Mouse (Mus musculus) forebrain, embryonic 10.5 days (tissue): ENCODE measurements around the gene Ercc2. TPM values are rescaled to one million over a fixed set of nuclear protein-coding genes. Genes with fewer than 3 reads are reported as not detected.
A peak's percentile ranks its signal among the peaks of the same experiment; 100 is the strongest.

Experiments
- DNase-seq: peaks from one replicate; pipeline ENCODE4 v3.0.0-alpha.2; 2017; ENCODE audit warnings: low spot score; ENCODE audit errors: extremely low spot score
- H3K27ac ChIP-seq: fragments of 300-500 bp; sonication (generic); 2 replicates; pipeline ENCODE4 v1.5.1; 2016; ENCODE audit warnings: mild to moderate bottlenecking
- H3K27me3 ChIP-seq: fragments of 300-500 bp; sonication (generic); 2 replicates; pipeline ENCODE4 v1.6.1; 2016; ENCODE audit warnings: mild to moderate bottlenecking; ENCODE audit not compliant: poor library complexity, severe bottlenecking
- H3K36me3 ChIP-seq: fragments of 300-500 bp; sonication (generic); replicated peaks from 2 replicates; pipeline ENCODE4 v1.6.1; 2016; ENCODE audit warnings: mild to moderate bottlenecking, moderate library complexity
- H3K4me1 ChIP-seq: fragments of 300-500 bp; sonication (generic); 2 replicates; pipeline ENCODE4 v1.6.1; 2016
- H3K4me3 ChIP-seq: fragments of 300-500 bp; sonication (generic); 2 replicates; pipeline ENCODE4 v1.5.1; 2016; ENCODE audit warnings: mild to moderate bottlenecking, moderate library complexity
- H3K9me3 ChIP-seq: fragments of 300-500 bp; sonication (generic); 2 replicates; pipeline ENCODE4 v1.6.1; 2016; ENCODE audit warnings: mild to moderate bottlenecking, moderate library complexity
- WGBS: fragments of 180-500 bp; shearing (Covaris S2); methylation state at CpG from one replicate; pipeline ENCODE4 v1.1.7; 2016; 5-methylcytosine and 5-hydroxymethylcytosine counted together
- polyA plus RNA-seq: library from polyadenylated mRNA; unstranded; fragments of >200 nt; fragmentation: Nextera tagmentation; extraction: Ambion mirVana; gene quantifications from 2 replicates; pipeline ENCODE4 v1.2.1, GENCODE M21; 2016

Ercc2 gene
- polyA plus RNA-seq, 1 experiment from 2014 or later: 26.9 TPM

DNA sequence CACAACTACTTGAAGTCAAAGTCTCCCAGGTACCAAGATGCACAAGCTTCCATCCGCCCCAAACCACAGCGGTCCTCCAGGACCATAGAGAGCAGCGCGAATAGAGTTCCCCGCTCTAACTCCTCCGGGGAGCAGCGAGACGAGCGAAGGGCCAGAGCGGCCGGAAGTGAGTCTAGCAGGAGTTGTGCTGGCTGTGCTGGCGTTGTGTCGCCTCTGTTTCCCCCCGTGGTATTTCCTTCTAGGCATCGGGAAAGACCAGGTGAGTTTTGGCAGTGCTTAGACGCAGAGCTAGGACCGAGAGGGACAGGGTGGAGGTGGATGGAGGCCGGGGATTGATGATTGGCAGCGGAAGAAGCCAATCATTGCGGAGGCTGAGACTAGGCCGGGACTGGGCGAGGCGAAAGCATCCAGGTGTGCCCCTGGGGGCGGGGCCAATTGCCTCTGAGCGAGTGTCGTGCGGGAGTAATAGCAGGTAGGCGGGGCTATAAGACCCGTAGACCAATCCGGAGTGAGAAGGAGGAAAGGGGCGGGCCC lies 36.8 kb upstream of the Ercc2 start:
- peaks cover 17% of the 10 kb centered on the region for H3K27me3 ChIP-seq
- H3K27ac ChIP-seq: peak overlapping the region; percentile 94
- H3K4me3 ChIP-seq: peak overlapping the region; percentile 75
- H3K4me1 ChIP-seq: peaks cover 46% of the 10 kb centered on the region
- no peaks in the 10 kb centered on the region for H3K9me3 ChIP-seq
- DNase-seq: peak; percentile 95
- H3K36me3 ChIP-seq: peaks cover 22% of the 10 kb centered on the region
- WGBS: under 1% methylated on average over 31 of the region's 31 CpGs

DNA sequence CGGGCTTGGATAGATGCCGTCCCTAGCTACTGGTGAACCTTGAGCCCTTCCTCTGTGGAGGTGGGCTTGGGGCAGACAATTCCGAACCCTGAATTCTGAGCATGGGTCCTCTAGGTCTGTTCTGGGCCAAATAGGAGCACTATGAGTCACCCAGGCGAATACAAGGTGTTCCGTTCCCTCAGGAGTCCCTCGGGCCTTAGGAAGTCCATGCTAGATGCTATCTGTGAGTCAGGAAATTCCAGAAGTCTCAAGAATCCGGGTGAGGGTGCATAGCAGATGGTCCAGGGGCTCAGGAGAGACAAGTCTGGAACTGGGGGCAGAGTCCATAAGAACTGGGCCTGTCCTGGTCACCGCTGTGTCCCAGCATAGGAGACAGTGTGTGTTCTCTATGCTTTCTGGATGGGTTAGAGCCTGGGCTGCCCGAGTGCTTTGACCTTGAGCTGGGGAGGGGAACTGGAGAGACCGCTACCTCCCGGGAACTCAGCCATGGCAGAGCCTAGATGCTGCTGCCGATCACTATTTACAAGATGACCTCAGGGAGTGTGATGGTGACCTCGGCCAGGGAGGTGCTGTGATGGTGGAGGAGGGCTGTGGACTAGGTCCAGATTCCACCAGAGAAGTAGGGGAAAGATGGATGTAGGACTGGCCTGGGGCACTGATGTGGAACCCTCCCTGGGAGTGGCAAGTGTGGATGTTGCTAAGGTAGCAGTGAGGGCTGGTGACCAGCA lies 32.5 kb upstream of the Ercc2 start:
- 92% methylated on average over 13 of the region's 13 CpGs for WGBS
- peaks cover 62% of the 10 kb centered on the region for H3K36me3 ChIP-seq

DNA sequence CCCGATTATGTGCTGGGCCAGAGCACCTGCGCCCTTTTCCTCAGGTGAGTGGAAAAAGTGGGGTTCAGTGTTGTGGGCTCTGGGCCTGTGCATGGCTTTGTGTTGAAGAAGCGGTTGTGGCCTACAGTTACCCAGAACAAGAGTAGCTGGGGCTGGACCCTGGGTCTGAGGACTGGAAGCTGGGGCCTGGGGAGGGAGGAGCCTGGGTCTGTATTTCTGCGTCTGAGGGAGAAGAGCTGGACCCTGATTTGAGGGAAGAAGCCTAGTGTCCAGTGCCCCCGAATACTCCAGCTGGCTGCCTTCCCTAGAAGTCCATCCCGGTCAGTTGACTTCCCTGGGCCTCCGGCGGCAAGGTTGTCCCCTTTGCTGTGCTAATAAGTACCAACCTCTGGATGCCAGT lies 31.6 kb upstream of the Ercc2 start:
- peaks cover 71% of the 10 kb centered on the region for H3K36me3 ChIP-seq
- H3K4me3 ChIP-seq: no peak overlapping the region
- no peak for DNase-seq
- H3K9me3 ChIP-seq: no peaks in the 10 kb centered on the region
- no peak overlapping the region for H3K27ac ChIP-seq
- H3K27me3 ChIP-seq: no peaks in the 10 kb centered on the region
- H3K4me1 ChIP-seq: peaks cover 12% of the 10 kb centered on the region
- 96% methylated on average over 8 of the region's 8 CpGs for WGBS

More for the DNA sequence above, 32.5 kb upstream of the Ercc2 start:
- Histone ChIP-seq H3K9me3 (no peaks in the 10 kb centered on the region), H3K4me3 (no peak overlapping the region), H3K27ac (no peak overlapping the region), H3K4me1 (peaks cover 17% of the 10 kb centered on the region), H3K27me3 (no peaks in the 10 kb centered on the region)
- no peak for DNase-seq

DNA sequence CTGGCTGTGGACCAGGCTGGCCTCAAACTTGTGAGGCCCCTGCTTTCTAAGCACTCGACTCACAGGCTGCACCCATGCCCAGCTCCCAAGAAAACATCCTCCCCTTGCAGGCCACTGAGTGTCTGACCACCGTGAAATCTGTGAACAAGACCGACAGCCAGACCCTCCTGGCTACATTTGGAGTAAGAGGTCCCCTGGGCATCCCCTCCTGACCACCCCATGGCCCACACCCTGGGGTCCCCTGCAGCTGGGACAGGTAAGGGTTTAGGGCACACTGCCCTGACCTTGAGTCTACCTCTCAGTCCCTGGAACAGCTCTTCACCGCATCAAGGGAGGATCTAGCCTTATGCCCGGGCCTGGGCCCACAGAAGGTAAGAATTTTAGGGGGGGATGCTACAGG lies 26.8 kb upstream of the Ercc2 start:
- H3K9me3 ChIP-seq: no peaks in the 10 kb centered on the region
- H3K27ac ChIP-seq: no peak overlapping the region
- no peak overlapping the region for H3K4me3 ChIP-seq
- DNase-seq: no peak
- no peaks in the 10 kb centered on the region for H3K27me3 ChIP-seq
- peaks cover 18% of the 10 kb centered on the region for H3K4me1 ChIP-seq
- peaks cover 78% of the 10 kb centered on the region for H3K36me3 ChIP-seq
- WGBS: 95% methylated on average over 5 of the region's 5 CpGs

DNA sequence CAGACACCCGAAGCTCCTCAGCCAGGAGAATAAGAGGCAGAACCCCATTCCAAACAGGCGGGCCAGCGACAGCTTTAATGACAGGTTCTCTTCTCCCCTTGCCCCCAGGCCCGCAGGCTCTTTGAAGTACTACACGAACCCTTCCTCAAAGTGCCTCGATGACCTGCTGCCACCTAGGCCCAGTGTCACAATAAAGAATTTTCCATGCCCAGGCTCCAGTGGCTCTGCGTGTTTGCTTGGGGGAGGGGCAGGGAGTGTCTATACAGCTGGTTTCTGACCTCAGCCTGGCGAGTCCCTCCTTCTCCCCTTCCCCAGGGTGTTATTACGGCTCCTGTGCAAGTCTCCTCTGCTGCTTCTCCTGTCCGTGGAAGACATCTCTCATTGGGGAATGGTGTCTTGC lies 25.5 kb upstream of the Ercc2 start:
- Histone ChIP-seq H3K4me1 (peaks cover 31% of the 10 kb centered on the region), H3K36me3 (peaks cover 66% of the 10 kb centered on the region), H3K27me3 (no peaks in the 10 kb centered on the region), H3K9me3 (no peaks in the 10 kb centered on the region), H3K27ac (no peak overlapping the region), H3K4me3 (no peak overlapping the region)
- WGBS: 81% methylated on average over 10 of the region's 10 CpGs
- no peak for DNase-seq

DNA sequence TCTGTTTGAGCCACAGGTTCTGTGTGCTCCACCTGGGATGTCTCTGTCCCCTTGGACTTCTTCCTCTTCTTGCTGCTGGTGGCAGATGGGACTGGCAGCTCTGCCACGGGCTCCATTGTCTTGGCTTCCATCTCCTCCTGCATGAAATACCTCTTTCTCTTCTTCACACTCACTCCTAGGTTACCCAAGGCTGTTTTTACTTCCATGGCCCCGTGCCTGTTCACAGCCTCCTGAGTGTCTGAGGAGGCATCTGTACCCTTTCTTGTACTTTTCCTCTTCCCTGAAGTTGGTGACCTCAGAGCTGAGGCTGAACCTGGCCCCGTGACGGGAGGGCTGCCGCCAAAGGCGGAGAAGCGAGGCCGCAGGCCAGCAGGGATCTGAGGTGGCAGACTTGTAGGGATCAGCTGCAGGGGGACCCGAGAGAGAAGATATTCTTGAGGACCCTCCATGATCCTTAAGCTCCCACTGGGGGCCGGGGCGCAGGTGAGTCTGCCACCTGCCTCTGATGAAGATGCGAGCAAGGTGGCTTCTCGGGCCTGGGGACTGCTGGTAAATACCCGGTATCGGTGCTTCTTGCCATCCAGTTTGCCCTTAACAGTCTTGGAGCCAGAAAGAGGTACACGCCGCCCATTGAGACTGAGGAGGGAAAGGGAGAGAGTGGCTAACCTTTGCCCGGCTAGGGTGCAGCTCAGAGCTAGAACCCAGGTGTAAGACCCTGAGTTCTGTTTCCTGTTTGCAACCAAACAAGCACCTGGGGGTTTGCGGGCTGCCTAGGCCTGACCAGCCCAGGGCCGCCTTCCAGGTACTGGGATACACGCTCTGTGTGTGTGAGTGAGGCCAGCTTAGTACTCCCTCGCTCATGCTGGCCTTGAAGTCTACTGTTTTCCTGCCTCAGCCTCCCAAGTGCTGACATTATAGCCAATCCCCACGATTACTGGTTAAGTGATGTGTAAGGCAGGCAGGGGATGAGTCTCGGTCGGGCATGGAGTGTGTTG lies 24.1 kb upstream of the Ercc2 start:
- Histone ChIP-seq H3K36me3 (peaks cover 53% of the 10 kb centered on the region), H3K4me1 (peaks cover 45% of the 10 kb centered on the region)
- 93% methylated on average over 25 of the region's 25 CpGs for WGBS

DNA sequence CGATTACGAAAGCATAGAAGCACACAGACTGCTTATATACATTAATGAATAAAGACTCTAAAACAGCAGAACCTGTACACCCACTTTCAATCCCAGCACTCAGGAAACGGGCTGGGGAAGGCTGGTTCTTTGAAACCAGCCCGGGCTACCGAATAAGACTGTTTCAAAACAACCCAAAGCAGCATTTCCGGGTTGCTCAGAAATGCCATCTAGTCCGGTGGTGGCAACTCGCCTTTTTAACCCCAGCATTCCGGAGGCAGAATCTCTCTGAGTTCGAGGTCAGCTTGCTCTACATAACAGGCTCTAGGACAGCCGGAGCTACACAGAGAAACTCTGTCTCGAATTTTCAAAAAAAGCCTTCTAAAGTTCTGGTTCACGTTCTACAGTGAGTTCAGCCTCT lies 23.2 kb upstream of the Ercc2 start:
- no peak for DNase-seq
- peaks cover 14% of the 10 kb centered on the region for H3K27me3 ChIP-seq
- H3K4me1 ChIP-seq: peaks cover 49% of the 10 kb centered on the region
- 26% methylated on average over 13 of the region's 13 CpGs for WGBS
- H3K27ac ChIP-seq: peak overlapping the region; percentile 92
- peaks cover 43% of the 10 kb centered on the region for H3K36me3 ChIP-seq
- H3K9me3 ChIP-seq: no peaks in the 10 kb centered on the region
- peak overlapping the region; percentile 88 for H3K4me3 ChIP-seq

More for the DNA sequence above, 24.1 kb upstream of the Ercc2 start:
- peaks cover 5% of the 10 kb centered on the region for H3K27me3 ChIP-seq
- H3K9me3 ChIP-seq: no peaks in the 10 kb centered on the region
- H3K27ac ChIP-seq: no peak overlapping the region
- H3K4me3 ChIP-seq: peak overlapping the region; percentile 88
- no peak for DNase-seq

DNA sequence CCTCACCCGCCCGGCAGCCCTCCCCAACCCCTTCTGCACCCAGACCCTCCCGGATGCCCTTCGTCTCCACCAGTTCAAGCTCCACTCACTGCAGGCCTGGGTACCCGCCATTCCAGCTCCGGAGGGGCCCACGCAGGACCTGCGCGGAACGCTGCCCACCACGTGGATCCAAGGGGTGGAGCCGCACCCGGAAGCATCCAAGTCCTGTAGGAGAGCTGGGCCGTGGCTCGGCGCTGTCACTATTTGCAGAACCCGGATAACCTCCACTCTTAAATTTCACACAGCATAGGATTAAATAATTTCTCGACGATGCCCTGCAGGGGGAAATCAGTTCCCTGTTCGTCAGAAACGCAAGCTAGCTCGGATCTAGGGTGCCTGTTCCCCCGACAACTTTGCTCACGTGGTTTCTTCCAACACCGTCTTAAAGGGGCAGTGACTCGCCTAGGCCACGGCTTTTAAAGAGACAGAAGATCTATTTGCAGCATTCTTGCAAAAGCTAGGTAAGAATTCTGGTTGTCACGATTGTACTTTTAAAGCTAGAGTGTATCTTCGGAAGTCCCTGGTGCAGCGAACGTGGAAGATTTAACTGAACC lies 22.4 kb upstream of the Ercc2 start, which contains the start of the genes Cd3eap and Ppp1r13l:
Cd3eap (minus strand) TSS at position 185 of the 593 bp plus-strand sequence.
Ppp1r13l (plus strand) TSS at position 451 of the 593 bp plus-strand sequence.
- peak within 1 kb of the TSS; percentile 88 for H3K4me3 ChIP-seq
- H3K9me3 ChIP-seq: no peaks in the 10 kb centered on the region
- peaks cover 56% of the 10 kb centered on the region for H3K4me1 ChIP-seq
- peaks cover 18% of the 10 kb centered on the region for H3K27me3 ChIP-seq
- H3K36me3 ChIP-seq: peaks cover 36% of the 10 kb centered on the region
- peak; percentile 86 for DNase-seq
- WGBS: under 1% methylated on average over 31 of the region's 31 CpGs
- peak within 1 kb of the TSS; percentile 92 for H3K27ac ChIP-seq

DNA sequence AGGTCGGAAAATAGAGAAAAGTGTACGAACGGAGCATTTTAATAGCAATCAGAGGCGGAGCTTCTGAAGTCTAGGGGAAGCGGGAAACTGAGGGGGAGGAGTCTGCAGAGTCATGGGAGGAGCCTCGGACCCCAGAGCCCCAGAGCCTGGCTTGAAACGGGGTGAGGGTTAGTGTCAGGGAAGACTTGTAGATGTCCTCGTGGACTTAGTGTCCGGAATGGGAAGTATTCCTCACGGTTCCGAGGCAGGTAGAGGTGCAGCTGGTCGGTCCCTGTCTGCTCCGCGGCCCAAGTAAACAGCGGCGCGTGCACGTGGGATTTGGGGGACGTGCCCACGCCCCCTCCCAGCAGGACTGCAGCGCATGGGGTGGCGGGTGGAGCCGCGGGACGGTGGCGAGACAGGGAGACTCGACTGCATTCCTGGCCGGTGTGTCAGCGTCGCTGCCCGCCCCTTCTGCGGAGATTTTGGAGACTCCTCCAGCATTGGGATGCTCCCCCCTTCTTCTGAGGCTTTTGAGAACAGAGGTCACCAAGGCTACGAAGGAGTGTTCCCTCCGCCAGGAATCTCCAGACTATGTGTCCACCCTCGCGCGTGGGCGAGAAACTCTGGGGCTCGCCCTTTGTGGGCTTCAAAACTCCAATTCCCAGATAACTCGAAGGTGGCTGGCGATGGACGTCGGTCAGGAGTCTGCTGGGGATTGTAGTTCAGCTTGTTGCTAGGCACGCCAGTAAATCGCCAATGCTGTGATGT lies 21.7 kb upstream of the Ercc2 start:
- H3K9me3 ChIP-seq: no peaks in the 10 kb centered on the region
- peaks cover 30% of the 10 kb centered on the region for H3K36me3 ChIP-seq
- H3K4me1 ChIP-seq: peaks cover 56% of the 10 kb centered on the region
- H3K4me3 ChIP-seq: peak overlapping the region; percentile 88
- peak overlapping the region; percentile 92 for H3K27ac ChIP-seq
- under 1% methylated on average over 45 of the region's 45 CpGs for WGBS
- H3K27me3 ChIP-seq: peaks cover 18% of the 10 kb centered on the region
- peak; percentile 84 for DNase-seq

DNA sequence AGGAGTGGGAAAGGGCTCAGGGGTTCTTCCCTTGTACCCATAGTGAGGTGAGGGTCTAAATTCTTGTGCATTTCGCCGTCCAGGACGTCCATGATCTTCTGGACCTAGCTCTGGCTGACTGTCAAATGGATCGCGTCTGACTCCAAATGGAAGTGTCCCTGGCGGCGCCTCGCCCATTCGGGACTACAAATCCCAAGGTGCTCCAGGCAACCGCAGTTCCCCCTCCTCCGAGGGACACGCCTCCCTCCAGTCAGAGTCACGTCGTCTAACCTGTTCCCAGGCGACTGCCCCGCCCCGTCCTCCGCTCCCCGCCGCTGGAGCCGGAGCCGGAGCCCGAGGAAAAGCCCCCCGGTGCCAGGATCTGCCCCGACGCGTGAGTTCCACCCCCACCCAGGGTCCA lies 20.9 kb upstream of the Ercc2 start:
- Histone ChIP-seq H3K4me1 (peaks cover 56% of the 10 kb centered on the region), H3K9me3 (no peaks in the 10 kb centered on the region), H3K4me3 (peak overlapping the region; percentile 88), H3K27me3 (peaks cover 18% of the 10 kb centered on the region), H3K36me3 (peaks cover 23% of the 10 kb centered on the region), H3K27ac (peak overlapping the region; percentile 75)
- peak; percentile 89 for DNase-seq
- WGBS: under 1% methylated on average over 27 of the region's 27 CpGs

DNA sequence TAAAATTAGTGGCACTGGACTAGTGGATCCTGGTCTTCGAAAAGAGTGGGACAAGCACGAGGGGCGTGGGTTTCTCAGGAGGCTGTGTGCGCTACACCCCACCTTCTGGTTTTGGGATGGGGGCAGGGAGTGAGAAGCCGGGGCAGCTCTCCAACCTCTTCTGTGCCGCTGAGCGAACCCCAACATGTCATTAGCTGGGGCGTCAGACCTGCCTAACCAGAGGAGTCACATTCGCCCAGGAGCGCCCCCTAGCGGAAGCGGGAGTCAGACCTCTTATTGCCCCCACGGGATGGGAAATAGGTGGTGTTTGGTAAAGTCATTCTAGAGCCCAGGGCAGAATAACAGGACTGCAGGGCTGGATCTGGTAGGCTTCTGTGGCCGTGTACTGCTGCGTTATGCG lies 20.1 kb upstream of the Ercc2 start:
- H3K4me1 ChIP-seq: peaks cover 56% of the 10 kb centered on the region
- peak overlapping the region; percentile 88 for H3K4me3 ChIP-seq
- peaks cover 15% of the 10 kb centered on the region for H3K36me3 ChIP-seq
- WGBS: 11% methylated on average over 16 of the region's 16 CpGs
- DNase-seq: peak; percentile 70
- H3K27ac ChIP-seq: no peak overlapping the region
- H3K9me3 ChIP-seq: no peaks in the 10 kb centered on the region
- H3K27me3 ChIP-seq: peaks cover 18% of the 10 kb centered on the region

DNA sequence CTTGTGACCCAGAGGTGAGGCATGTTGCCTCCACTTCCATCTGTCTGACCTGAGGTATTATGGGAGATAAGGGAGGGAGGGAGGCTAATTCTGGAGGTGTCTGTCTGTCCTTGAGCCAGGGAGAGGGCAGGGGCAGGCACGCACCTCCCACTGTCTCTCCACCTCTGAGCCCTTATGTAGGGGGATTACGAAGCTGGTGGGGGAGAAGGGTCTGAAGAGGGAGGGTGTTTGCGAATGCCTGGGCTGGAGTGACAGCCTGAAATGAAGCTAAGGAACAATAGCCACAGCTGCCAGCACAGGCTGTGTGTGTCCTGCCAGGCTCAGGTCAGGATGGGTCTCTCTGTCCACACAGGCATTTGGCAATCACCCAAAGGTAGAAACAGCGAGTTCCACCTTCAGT lies 19.5 kb upstream of the Ercc2 start:
- DNase-seq: no peak
- Histone ChIP-seq H3K4me1 (peaks cover 56% of the 10 kb centered on the region), H3K27me3 (peaks cover 20% of the 10 kb centered on the region), H3K9me3 (no peaks in the 10 kb centered on the region), H3K36me3 (peaks cover 9% of the 10 kb centered on the region), H3K4me3 (peak overlapping the region; percentile 88), H3K27ac (no peak overlapping the region)
- 29% methylated on average over 4 of the region's 4 CpGs for WGBS
